In genomic region chr10:127200279-127200678, GRCm38 (mm10) we compare ENCODE assay signal across 17 mouse cellular contexts. TPM values are rescaled to one million over a fixed set of nuclear protein-coding genes. Genes with fewer than 3 reads are reported as not detected.
DNase-seq lines count a peak whose midpoint lies in the region; ATAC-seq and TF ChIP-seq lines count a peak whose summit lies in the region.
"Had no signal": no experiment of that assay in that cellular context is flagged by ENCODE, and none has a peak within 500 bp of the region (broad histone marks: within the 10 kb centered on the region; RNA-seq: fewer than 3 reads in every experiment).

No protein-coding gene starts in this region.

- peaks cover 49% of the 10 kb centered on the region for H3K36me3 ChIP-seq in liver, embryonic 16.5 days (ENCODE audit: control insufficient read depth, insufficient read depth)

- TF ChIP-seq CTCF in cerebellum, adult 2 months (IDR thresholded peaks at IDR 0.05; ENCODE audit: borderline replicate concordance, insufficient read depth, low read depth, low read length): peak; percentile 19; the same call in 1 of the 2 replicates
- TF ChIP-seq CTCF in layer of hippocampus, adult 2 months (conservative IDR thresholded peaks at IDR 0.05): peak; percentile 60

- H3K4me2 ChIP-seq in liver, embryonic 16.5 days (ENCODE audit: low read depth, low read length): no peak overlapping the region
- H3K4me2 ChIP-seq: embryonic facial prominence, embryonic 15.5 days; lung, embryonic 15.5 days; midbrain, embryonic 15.5 days had no signal

- no peak overlapping the region for H3K9ac ChIP-seq in liver, embryonic 16.5 days (ENCODE audit: low read depth, low read length)
- H3K9ac ChIP-seq: embryonic facial prominence, embryonic 15.5 days; lung, embryonic 15.5 days; midbrain, embryonic 15.5 days had no signal

- ATAC-seq in liver, embryonic 16.5 days (ENCODE audit: low read depth): no peak
- ATAC-seq: inflammation-experienced regulatory T-cells, adult 6 months; midbrain, embryonic 15.5 days had no signal

- H3K4me1 ChIP-seq in cerebellum, adult 2 months (ENCODE audit: control insufficient read depth, insufficient read depth, low read length): peaks cover 6% of the 10 kb centered on the region
- peaks cover 38% of the 10 kb centered on the region for H3K4me1 ChIP-seq in liver, embryonic 16.5 days (ENCODE audit: control insufficient read depth, low read depth, low read length)

- no peak for TF ChIP-seq POLR2A in cerebellum, adult 2 months (IDR thresholded peaks at IDR 0.05; ENCODE audit: borderline replicate concordance, insufficient read depth, low read length)

- no peak overlapping the region for H3K4me3 ChIP-seq in cerebellum, adult 2 months (replicated peaks; ENCODE audit: insufficient read depth, low read depth, low read length)
- H3K4me3 ChIP-seq in layer of hippocampus, adult 2 months: no peak overlapping the region
- H3K4me3 ChIP-seq in liver, embryonic 16.5 days (ENCODE audit: low read depth, low read length): no peak overlapping the region
- H3K4me3 ChIP-seq: embryonic facial prominence, embryonic 15.5 days; hindbrain, embryonic 10.5 days; lung, embryonic 15.5 days; midbrain, embryonic 15.5 days had no signal

- H3K27ac ChIP-seq in cerebellum, adult 2 months (ENCODE audit: insufficient read depth, low read length): no peak overlapping the region
- peak overlapping the region; percentile 92; the same call in 1 of the 2 replicates for H3K27ac ChIP-seq in layer of hippocampus, adult 2 months
- peak overlapping the region; percentile 24; the same call in 1 of the 2 replicates for H3K27ac ChIP-seq in liver, embryonic 16.5 days (ENCODE audit: low read length)
- H3K27ac ChIP-seq: embryonic facial prominence, embryonic 15.5 days; hindbrain, embryonic 10.5 days; lung, embryonic 15.5 days; midbrain, embryonic 15.5 days had no signal

- H3K9me3 ChIP-seq in liver, embryonic 16.5 days (replicated peaks; ENCODE audit: control insufficient read depth, low read length): no peaks in the 10 kb centered on the region
- H3K9me3 ChIP-seq: embryonic facial prominence, embryonic 15.5 days; hindbrain, embryonic 10.5 days; lung, embryonic 15.5 days; midbrain, embryonic 15.5 days had no signal

- no peaks in the 10 kb centered on the region for H3K27me3 ChIP-seq in cerebellum, adult 2 months (ENCODE audit: control insufficient read depth, insufficient read depth, low read length)
- no peaks in the 10 kb centered on the region for H3K27me3 ChIP-seq in liver, embryonic 16.5 days (ENCODE audit: control insufficient read depth, insufficient read depth, low read depth, low read length)
- H3K27me3 ChIP-seq: embryonic facial prominence, embryonic 15.5 days; lung, embryonic 15.5 days; midbrain, embryonic 15.5 days had no signal

- DNase-seq in cerebellum, adult 2 months: no peak
- no peak for DNase-seq in cerebellum, adult 9-11 months
- DNase-seq in layer of hippocampus, adult 2 months (ENCODE audit: low spot score in 2 of 2): no peak
- no peak for DNase-seq in layer of hippocampus, adult 9-10 months (ENCODE audit: low spot score)
- peak; percentile 39 for DNase-seq in MN1 (ENCODE audit: low spot score)
- no peak for DNase-seq in right cerebral cortex, postnatal 10 days (ENCODE audit: low spot score in 2 of 2)
- DNase-seq in right cerebral cortex, adult 2 months (ENCODE audit: low spot score in 2 of 2): no peak
- DNase-seq: adrenal gland, postnatal 10 days; cerebellum, adult 8-10 months; embryo, embryonic 11 days; thymus, postnatal 36 days had no signal

- WGBS in cerebellum, adult 2 months: 64% methylated on average over 8 of the region's 8 CpGs
- 77% methylated on average over 8 of the region's 8 CpGs for WGBS in liver, embryonic 16.5 days (ENCODE audit: insufficient replicate concordance)

RNA-seq across cellular contexts. Expression of gene Dtx3, which starts 4.8 kb away (rescaled TPM):
- polyA plus RNA-seq in cerebellum, adult 2 months (2012; rRNA removed): 321 and 339 TPM in 2 replicates
- total RNA-seq in layer of hippocampus, adult 2 months (2021): 100 to 1,000 TPM; 227 to 255 TPM
- 13.4 and 14.8 TPM in 2 replicates for polyA plus RNA-seq in liver, embryonic 16.5 days (2015; fragmentation: Nextera tagmentation; extraction: Ambion mirVana)

RNA-seq across cellular contexts. Expression of gene Arhgef25, which starts 10.4 kb away (rescaled TPM):
- polyA plus RNA-seq in cerebellum, adult 2 months (2012; rRNA removed): 105 and 117 TPM in 2 replicates
- total RNA-seq in layer of hippocampus, adult 2 months (2021): 100 to 1,000 TPM; 395 to 408 TPM
- 4.8 and 5.7 TPM in 2 replicates for polyA plus RNA-seq in liver, embryonic 16.5 days (2015; fragmentation: Nextera tagmentation; extraction: Ambion mirVana)

RNA-seq across cellular contexts. Expression of gene Pip4k2c, which starts 11.1 kb away (rescaled TPM):
- 58.8 and 64.1 TPM in 2 replicates for polyA plus RNA-seq in cerebellum, adult 2 months (2012; rRNA removed)
- 10 to 100 TPM; 98.0 to 98.6 TPM for total RNA-seq in layer of hippocampus, adult 2 months (2021)
- polyA plus RNA-seq in liver, embryonic 16.5 days (2015; fragmentation: Nextera tagmentation; extraction: Ambion mirVana): 39.1 and 40.1 TPM in 2 replicates

RNA-seq across cellular contexts. Expression of gene Slc26a10, which starts 19.8 kb away (rescaled TPM):
- polyA plus RNA-seq in cerebellum, adult 2 months (2012; rRNA removed): 3.1 and 3.3 TPM in 2 replicates
- total RNA-seq in layer of hippocampus, adult 2 months (2021): 10 to 100 TPM; 21.9 to 25.4 TPM
- 2.2 and 2.7 TPM in 2 replicates for polyA plus RNA-seq in liver, embryonic 16.5 days (2015; fragmentation: Nextera tagmentation; extraction: Ambion mirVana)

RNA-seq across cellular contexts. Expression of gene B4galnt1, which starts 35.3 kb away (rescaled TPM):
- polyA plus RNA-seq in cerebellum, adult 2 months (2012; rRNA removed): 81.9 and 83.6 TPM in 2 replicates
- 100 to 1,000 TPM; 116 to 123 TPM for total RNA-seq in layer of hippocampus, adult 2 months (2021)
- polyA plus RNA-seq in liver, embryonic 16.5 days (2015; fragmentation: Nextera tagmentation; extraction: Ambion mirVana): 18.7 and 24.3 TPM in 2 replicates

Comparison
In these comparisons a context has a peak if more than half of its experiments do, and no peak if none do; other contexts are left out.
1. RNA of gene Dtx3, which starts 4.8 kb away (polyA plus RNA-seq): 321 to 339 TPM in cerebellum, adult 2 months; 13.4 to 14.8 TPM in liver, embryonic 16.5 days; every median in the first group is over 10 times any median in the second.
2. RNA of gene Arhgef25, which starts 10.4 kb away (polyA plus RNA-seq): 105 to 117 TPM in cerebellum, adult 2 months; 4.8 to 5.7 TPM in liver, embryonic 16.5 days; every median in the first group is over 10 times any median in the second.